Mouse (Mus musculus) small intestine, adult 2 months (tissue): Measurements from ENCODE around the gene Eef2k.

ENCODE experiments used
- CTCF ChIP-seq: fragments of 200-500 bp; IDR thresholded peaks from 2 replicates; pipeline ENCODE4 v1.5.1; 2012; ENCODE audit warnings: low read depth, mild to moderate bottlenecking, control low read depth, inconsistent platforms, low read length, moderate library complexity, mixed read lengths; ENCODE audit not compliant: insufficient replicate concordance, insufficient read length; ENCODE audit errors: extremely low read depth
- POLR2A ChIP-seq: fragments of 200-500 bp; IDR thresholded peaks from 2 replicates; pipeline ENCODE4 v1.6.1; 2012; ENCODE audit warnings: low read depth, mild to moderate bottlenecking, control low read depth, inconsistent platforms, low read length, moderate library complexity

- TF ChIP-seq CTCF (no peak), POLR2A (no peak)
These were observed 30.7 kb upstream of the Eef2k start, which contains the start of gene Gm5737 for GRCm38 (mm10) chr7:120811834-120812415.
